Comparison of ENCODE assay signal across 9 mouse cellular contexts in the genomic region with DNA sequence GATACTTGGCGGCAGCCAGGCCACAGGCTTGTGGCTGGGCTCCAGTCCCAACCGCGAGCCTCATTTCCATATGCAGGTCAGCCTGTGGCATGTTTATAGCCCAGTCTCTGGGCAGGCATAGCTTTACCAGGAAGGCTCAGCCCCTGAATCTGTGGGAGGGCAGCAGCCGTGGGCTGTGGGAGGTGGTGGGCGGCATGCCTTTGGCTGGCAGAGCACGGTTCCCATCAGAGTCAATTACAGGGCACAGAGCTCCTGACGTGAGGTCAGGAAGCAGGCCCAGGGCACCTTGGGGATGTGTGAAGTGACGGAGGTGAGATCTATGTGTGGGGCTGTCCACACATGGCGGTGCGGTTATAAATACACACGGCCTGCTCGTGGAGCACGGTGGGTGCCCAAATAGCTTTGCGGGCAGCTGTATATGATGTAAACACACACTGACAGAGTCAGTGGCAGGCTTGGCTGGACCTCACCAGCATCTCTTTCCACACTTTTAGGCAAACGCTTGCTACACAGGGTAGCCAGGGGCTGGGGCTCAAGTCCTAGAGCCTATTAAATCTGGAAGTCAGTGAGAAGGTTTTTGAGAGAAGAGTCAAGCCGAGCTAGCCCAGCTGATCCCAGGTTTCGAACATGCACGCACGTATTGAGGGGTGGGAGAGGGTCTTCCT.
DNase-seq lines count a peak whose midpoint lies in the region; ATAC-seq and TF ChIP-seq lines count a peak whose summit lies in the region.
"Had no signal": no experiment of that assay in that cellular context is flagged by ENCODE, and none has a peak within 500 bp of the region (broad histone marks: within the 10 kb centered on the region; RNA-seq: fewer than 3 reads in every experiment).

No protein-coding gene starts in this region.

- TF ChIP-seq CTCF in hindbrain, postnatal 0 days (IDR thresholded peaks at IDR 0.05; ENCODE audit: low read depth) = no peak
- TF ChIP-seq CTCF in stomach, postnatal 0 days (IDR thresholded peaks at IDR 0.05; ENCODE audit: low read depth) = no peak

- peak; percentile 57 to 67 for DNase-seq in cerebellum, postnatal 10 days
- no peak for DNase-seq in cerebellum, postnatal 36 days
- peak; percentile 27 for DNase-seq in hindbrain, postnatal 0 days (ENCODE audit: low spot score)
- DNase-seq in hindbrain, embryonic 10.5 days (ENCODE audit: low spot score) = no peak
- no peak for DNase-seq in stomach, postnatal 0 days (ENCODE audit: low spot score)
- no peak for DNase-seq in spleen, postnatal 14 days (ENCODE audit: low spot score in 2 of 2)
- no peak for DNase-seq in spleen, adult 18-20 months

- H3K9me3 ChIP-seq in hindbrain, postnatal 0 days (ENCODE audit: low read length) = no peaks in the 10 kb centered on the region
- no peaks in the 10 kb centered on the region for H3K9me3 ChIP-seq in hindbrain, embryonic 10.5 days
- no peaks in the 10 kb centered on the region for H3K9me3 ChIP-seq in stomach, embryonic 16.5 days (replicated peaks; ENCODE audit: control insufficient read depth, low read length)
- no peaks in the 10 kb centered on the region for H3K9me3 ChIP-seq in stomach, postnatal 0 days (ENCODE audit: control insufficient read depth, low read length)
- H3K9me3 ChIP-seq: forebrain, embryonic 15.5 days had no signal

- no peaks in the 10 kb centered on the region for H3K27me3 ChIP-seq in hindbrain, postnatal 0 days (ENCODE audit: insufficient read depth, low read length)
- no peaks in the 10 kb centered on the region for H3K27me3 ChIP-seq in hindbrain, embryonic 10.5 days (ENCODE audit: insufficient read depth, poor library complexity, severe bottlenecking)
- H3K27me3 ChIP-seq in stomach, embryonic 16.5 days (ENCODE audit: control insufficient read depth, insufficient read depth, low read length) = no peaks in the 10 kb centered on the region
- H3K27me3 ChIP-seq in stomach, postnatal 0 days (ENCODE audit: control insufficient read depth, insufficient read depth, low read length) = no peaks in the 10 kb centered on the region
- H3K27me3 ChIP-seq: forebrain, embryonic 15.5 days had no signal

- no peaks in the 10 kb centered on the region for H3K4me1 ChIP-seq in hindbrain, postnatal 0 days (ENCODE audit: insufficient read depth, low read length)
- H3K4me1 ChIP-seq in hindbrain, embryonic 10.5 days (replicated peaks) = peaks cover 15% of the 10 kb centered on the region
- 0 out of 2 replicates have a peak, but pooled peaks cover 3% of the 10 kb centered on the region for H3K4me1 ChIP-seq in stomach, embryonic 16.5 days (ENCODE audit: control insufficient read depth, insufficient read depth, low read length)
- no peaks in the 10 kb centered on the region for H3K4me1 ChIP-seq in stomach, postnatal 0 days (replicated peaks; ENCODE audit: control insufficient read depth, insufficient read depth)
- H3K4me1 ChIP-seq: forebrain, embryonic 15.5 days had no signal

- ATAC-seq in hindbrain, postnatal 0 days = no peak
- no peak for ATAC-seq in stomach, embryonic 16.5 days (ENCODE audit: insufficient read depth, low FRiP score)
- ATAC-seq in stomach, postnatal 0 days (ENCODE audit: low FRiP score, low TSS enrichment) = no peak
- ATAC-seq: forebrain, embryonic 15.5 days had no signal

- H3K27ac ChIP-seq in hindbrain, postnatal 0 days = no peak overlapping the region
- no peak overlapping the region for H3K27ac ChIP-seq in hindbrain, embryonic 10.5 days
- no peak overlapping the region for H3K27ac ChIP-seq in stomach, embryonic 16.5 days (ENCODE audit: low read length)
- no peak overlapping the region for H3K27ac ChIP-seq in stomach, postnatal 0 days (replicated peaks)
- H3K27ac ChIP-seq: forebrain, embryonic 15.5 days had no signal

- TF ChIP-seq EP300 in stomach, postnatal 0 days (optimal IDR thresholded peaks at IDR 0.05) = no peak

- no peak overlapping the region for H3K9ac ChIP-seq in hindbrain, postnatal 0 days (replicated peaks; ENCODE audit: low read length)
- no peak overlapping the region for H3K9ac ChIP-seq in stomach, embryonic 16.5 days (ENCODE audit: low read length)
- no peak overlapping the region for H3K9ac ChIP-seq in stomach, postnatal 0 days (ENCODE audit: low read length)
- H3K9ac ChIP-seq: forebrain, embryonic 15.5 days had no signal

- no peaks in the 10 kb centered on the region for H3K36me3 ChIP-seq in hindbrain, postnatal 0 days (ENCODE audit: insufficient read depth, low read length)
- no peaks in the 10 kb centered on the region for H3K36me3 ChIP-seq in hindbrain, embryonic 10.5 days
- no peaks in the 10 kb centered on the region for H3K36me3 ChIP-seq in stomach, embryonic 16.5 days (ENCODE audit: control insufficient read depth, insufficient read depth, low read length)
- no peaks in the 10 kb centered on the region for H3K36me3 ChIP-seq in stomach, postnatal 0 days (ENCODE audit: control insufficient read depth, insufficient read depth, low read length)
- H3K36me3 ChIP-seq: forebrain, embryonic 15.5 days had no signal

- H3K4me3 ChIP-seq in hindbrain, postnatal 0 days (ENCODE audit: low read length) = no peak overlapping the region
- no peak overlapping the region for H3K4me3 ChIP-seq in hindbrain, embryonic 10.5 days
- H3K4me3 ChIP-seq in stomach, embryonic 16.5 days (replicated peaks; ENCODE audit: low read length) = no peak overlapping the region
- no peak overlapping the region for H3K4me3 ChIP-seq in stomach, postnatal 0 days (ENCODE audit: low read depth, low read length)
- H3K4me3 ChIP-seq: forebrain, embryonic 15.5 days had no signal

- WGBS in hindbrain, postnatal 0 days = 52% methylated on average over 19 of the region's 19 CpGs
- WGBS in hindbrain, embryonic 10.5 days = 62% methylated on average over 19 of the region's 19 CpGs
- WGBS in stomach, embryonic 16.5 days = 51% methylated on average over 19 of the region's 19 CpGs
- 51% methylated on average over 19 of the region's 19 CpGs for WGBS in stomach, postnatal 0 days

- H3K4me2 ChIP-seq in hindbrain, postnatal 0 days (ENCODE audit: low read depth, low read length) = no peak overlapping the region
- 0 out of 2 replicates have a peak overlapping the region, but pooled peaks have one; percentile 15 for H3K4me2 ChIP-seq in stomach, embryonic 16.5 days (ENCODE audit: low read depth, low read length)
- H3K4me2 ChIP-seq in stomach, postnatal 0 days (replicated peaks; ENCODE audit: low read depth) = no peak overlapping the region
- H3K4me2 ChIP-seq: forebrain, embryonic 15.5 days had no signal

Comparison
In these comparisons a context has a peak if more than half of its experiments do, and no peak if none do; other contexts are left out.
1. DNase-seq: peak in cerebellum, postnatal 10 days (2 of 2) and hindbrain, postnatal 0 days (single experiment); none in cerebellum, postnatal 36 days (0 of 2), hindbrain, embryonic 10.5 days (single experiment), stomach, postnatal 0 days (single experiment), spleen, postnatal 14 days (0 of 2) and spleen, adult 18-20 months (0 of 2).